Mouse (Mus musculus): Measurements from ENCODE around the gene Ube2e2. TPM values are rescaled to one million over a fixed set of nuclear protein-coding genes. Genes with fewer than 3 reads are reported as not detected.
A peak's percentile ranks its signal among the peaks of the same experiment; 100 is the strongest.

Gene Ube2e2
- total RNA-seq (2014; rRNA removed) (84.5 and 91.3 TPM in 2 replicates), polyA plus RNA-seq (2015; fragmentation: Nextera tagmentation; extraction: Ambion mirVana) (164 and 167 TPM in 2 replicates)

- Histone ChIP-seq H3K27ac (ENCODE audit: low read depth, low read length) (peak within 1 kb of the TSS; percentile 77), H3K9ac (replicated peaks; ENCODE audit: low read length, poor library complexity, severe bottlenecking) (peak within 1 kb of the TSS; percentile 83), H3K27me3 (ENCODE audit: insufficient read depth, low read length) (no peaks in the 10 kb centered on the region), H3K4me3 (ENCODE audit: low read depth, low read length) (peak within 1 kb of the TSS; percentile 82), H3K4me2 (ENCODE audit: low read depth, low read length, poor library complexity, severe bottlenecking) (peak within 1 kb of the TSS; percentile 86), H3K36me3 (ENCODE audit: insufficient read depth, low read length) (no peaks in the 10 kb centered on the region), H3K4me1 (ENCODE audit: insufficient read depth, low read length) (no peaks in the 10 kb centered on the region), H3K9me3 (ENCODE audit: low read length) (no peaks in the 10 kb centered on the region)
- ATAC-seq (ENCODE audit: low FRiP score) (no peak; the same call in 1 of the 2 replicates), DNase-seq (ENCODE audit: low spot score) (no peak)
- 4% methylated on average over 20 of the region's 22 CpGs for WGBS
- TF ChIP-seq CTCF (IDR thresholded peaks at IDR 0.05), result no peak
These were observed at the start of gene Ube2e2 for GRCm38 (mm10) chr14:18893947-18894445. Gene Ube2e2, minus strand, starts transcription at chr14:18894267.

- Histone ChIP-seq H3K36me3 (ENCODE audit: insufficient read depth, low read length) (no peaks in the 10 kb centered on the region), H3K4me3 (ENCODE audit: low read depth, low read length) (no peak overlapping the region), H3K4me1 (ENCODE audit: insufficient read depth, low read length) (no peaks in the 10 kb centered on the region), H3K27ac (ENCODE audit: low read depth, low read length) (no peak overlapping the region), H3K9me3 (ENCODE audit: low read length) (no peaks in the 10 kb centered on the region), H3K9ac (replicated peaks; ENCODE audit: low read length, poor library complexity, severe bottlenecking) (no peak overlapping the region), H3K4me2 (ENCODE audit: low read depth, low read length, poor library complexity, severe bottlenecking) (no peak overlapping the region), H3K27me3 (ENCODE audit: insufficient read depth, low read length) (no peaks in the 10 kb centered on the region)
- TF ChIP-seq CTCF (IDR thresholded peaks at IDR 0.05), result no peak
- DNase-seq (ENCODE audit: low spot score) (no peak), ATAC-seq (ENCODE audit: low FRiP score) (no peak)
These were observed 46.0 kb upstream of the Ube2e2 start for GRCm38 (mm10) chr14:18940068-18940467.

- H3K27me3 ChIP-seq (ENCODE audit: insufficient read depth, low read length), result no peaks in the 10 kb centered on the region
- H3K4me2 ChIP-seq (ENCODE audit: low read depth, low read length, poor library complexity, severe bottlenecking), result no peak overlapping the region
- ATAC-seq (ENCODE audit: low FRiP score) (no peak), DNase-seq (ENCODE audit: low spot score) (no peak)
- H3K27ac ChIP-seq (ENCODE audit: low read depth, low read length), result no peak overlapping the region
- H3K36me3 ChIP-seq (ENCODE audit: insufficient read depth, low read length), result no peaks in the 10 kb centered on the region
- H3K9ac ChIP-seq (replicated peaks; ENCODE audit: low read length, poor library complexity, severe bottlenecking), result no peak overlapping the region
- H3K4me1 ChIP-seq (ENCODE audit: insufficient read depth, low read length), result no peaks in the 10 kb centered on the region
- no peak overlapping the region for H3K4me3 ChIP-seq (ENCODE audit: low read depth, low read length)
- H3K9me3 ChIP-seq (ENCODE audit: low read length), result no peaks in the 10 kb centered on the region
- no peak for TF ChIP-seq CTCF (IDR thresholded peaks at IDR 0.05)
These were observed 9.5 kb upstream of the Ube2e2 start for GRCm38 (mm10) chr14:18903553-18903952.

- Histone ChIP-seq H3K27me3 (ENCODE audit: insufficient read depth, low read length) (no peaks in the 10 kb centered on the region), H3K4me3 (ENCODE audit: low read depth, low read length) (peak overlapping the region; percentile 82), H3K9ac (replicated peaks; ENCODE audit: low read length, poor library complexity, severe bottlenecking) (peak overlapping the region; percentile 83), H3K4me2 (ENCODE audit: low read depth, low read length, poor library complexity, severe bottlenecking) (peak overlapping the region; percentile 86), H3K9me3 (ENCODE audit: low read length) (no peaks in the 10 kb centered on the region), H3K36me3 (ENCODE audit: insufficient read depth, low read length) (no peaks in the 10 kb centered on the region), H3K4me1 (ENCODE audit: insufficient read depth, low read length) (no peaks in the 10 kb centered on the region), H3K27ac (ENCODE audit: low read depth, low read length) (peak overlapping the region; percentile 77)
- DNase-seq (ENCODE audit: low spot score), result peak; percentile 94
- no peak for TF ChIP-seq CTCF (IDR thresholded peaks at IDR 0.05)
- ATAC-seq (ENCODE audit: low FRiP score), result peak; percentile 92
- WGBS, result under 1% methylated on average over 85 of the region's 116 CpGs
These were observed 733 bp downstream of the Ube2e2 start for GRCm38 (mm10) chr14:18893121-18893946.

GRCm38 (mm10) chr14:18889571-18889970 lies 4.5 kb downstream of the Ube2e2 start:
- Histone ChIP-seq H3K27ac (ENCODE audit: low read depth, low read length) (no peak overlapping the region), H3K4me3 (ENCODE audit: low read depth, low read length) (no peak overlapping the region), H3K36me3 (ENCODE audit: insufficient read depth, low read length) (no peaks in the 10 kb centered on the region), H3K4me1 (ENCODE audit: insufficient read depth, low read length) (no peaks in the 10 kb centered on the region), H3K9me3 (ENCODE audit: low read length) (no peaks in the 10 kb centered on the region), H3K27me3 (ENCODE audit: insufficient read depth, low read length) (no peaks in the 10 kb centered on the region), H3K9ac (replicated peaks; ENCODE audit: low read length, poor library complexity, severe bottlenecking) (no peak overlapping the region), H3K4me2 (ENCODE audit: low read depth, low read length, poor library complexity, severe bottlenecking) (no peak overlapping the region)
- DNase-seq (ENCODE audit: low spot score), result no peak
- WGBS, result 74% methylated on average over 5 of the region's 5 CpGs
- no peak for TF ChIP-seq CTCF (IDR thresholded peaks at IDR 0.05)
- no peak for ATAC-seq (ENCODE audit: low FRiP score)

- H3K36me3 ChIP-seq (ENCODE audit: insufficient read depth, low read length), result no peaks in the 10 kb centered on the region
- no peaks in the 10 kb centered on the region for H3K27me3 ChIP-seq (ENCODE audit: insufficient read depth, low read length)
- H3K9ac ChIP-seq (replicated peaks; ENCODE audit: low read length, poor library complexity, severe bottlenecking), result no peak overlapping the region
- no peak overlapping the region for H3K27ac ChIP-seq (ENCODE audit: low read depth, low read length)
- ATAC-seq (ENCODE audit: low FRiP score) (peak; percentile 58; the same call in 1 of the 2 replicates), DNase-seq (ENCODE audit: low spot score) (no peak)
- no peak overlapping the region for H3K4me3 ChIP-seq (ENCODE audit: low read depth, low read length)
- H3K4me1 ChIP-seq (ENCODE audit: insufficient read depth, low read length), result no peaks in the 10 kb centered on the region
- H3K9me3 ChIP-seq (ENCODE audit: low read length), result no peaks in the 10 kb centered on the region
- TF ChIP-seq CTCF (IDR thresholded peaks at IDR 0.05), result no peak
- WGBS, result 96% methylated on average over 1 of the region's 1 CpGs
- no peak overlapping the region for H3K4me2 ChIP-seq (ENCODE audit: low read depth, low read length, poor library complexity, severe bottlenecking)
These were observed 11.6 kb downstream of the Ube2e2 start for GRCm38 (mm10) chr14:18882493-18882892.
